In the genomic region with DNA sequence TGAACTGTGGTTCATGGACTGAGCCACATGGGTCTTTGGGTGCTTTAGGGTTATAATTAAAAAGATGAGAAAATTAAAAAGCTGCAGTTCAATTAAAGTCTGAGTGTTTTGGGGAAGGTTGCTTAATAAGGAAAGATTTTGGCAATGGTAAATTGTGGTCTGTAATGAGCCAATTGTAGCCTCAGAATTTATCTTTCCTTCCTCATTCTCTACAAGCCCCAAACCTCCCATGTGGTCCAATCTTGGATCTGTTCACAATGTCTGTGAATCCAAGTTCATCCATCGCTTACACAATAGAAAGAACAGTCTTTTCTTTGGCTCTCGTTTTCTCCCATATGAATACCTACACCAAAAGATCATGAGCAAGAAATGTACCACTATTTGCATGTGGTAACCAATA, we compare ENCODE assay signal across 22 mouse cellular contexts.
DNase-seq lines count a peak whose midpoint lies in the region; ATAC-seq and TF ChIP-seq lines count a peak whose summit lies in the region.
"Had no signal": no experiment of that assay in that cellular context is flagged by ENCODE, and none has a peak within 500 bp of the region (broad histone marks: within the 10 kb centered on the region; RNA-seq: fewer than 3 reads in every experiment).

No protein-coding gene starts in this region.

- ATAC-seq in heart, embryonic 11.5 days (replicated peaks; ENCODE audit: insufficient number of reproducible peaks, low FRiP score, low TSS enrichment), result no peak
- peak; percentile 79 for ATAC-seq in megakaryocyte progenitor cell, adult 5-6 weeks (replicated peaks; ENCODE audit: poor library complexity)
- ATAC-seq: activated CD4-positive, CD25-positive, alpha-beta regulatory T cell, adult 4 months; CD4-positive, CD25-positive, alpha-beta regulatory T cell, adult 4 months; forebrain, embryonic 16.5 days; hindbrain, postnatal 0 days had no signal

- no peak overlapping the region for H3K27ac ChIP-seq in heart, embryonic 11.5 days (ENCODE audit: low read depth, low read length)
- peak overlapping the region; percentile 59; the same call in 1 of the 2 replicates for H3K27ac ChIP-seq in layer of hippocampus, adult 2 months
- H3K27ac ChIP-seq: embryonic facial prominence, embryonic 13.5 days; forebrain, embryonic 12.5 days; heart, embryonic 13.5 days; hindbrain, embryonic 13.5 days; hindbrain, postnatal 0 days had no signal

- no peak overlapping the region for H3K4me3 ChIP-seq in heart, embryonic 11.5 days (ENCODE audit: low read depth, low read length)
- no peak overlapping the region for H3K4me3 ChIP-seq in layer of hippocampus, adult 2 months
- H3K4me3 ChIP-seq: embryonic facial prominence, embryonic 13.5 days; forebrain, embryonic 12.5 days; heart, embryonic 13.5 days; hindbrain, embryonic 13.5 days had no signal

- no peak for TF ChIP-seq CTCF in layer of hippocampus, adult 2 months (conservative IDR thresholded peaks at IDR 0.05)

- 84% methylated on average over 2 of the region's 2 CpGs for WGBS in heart, embryonic 11.5 days (ENCODE audit: insufficient replicate concordance)

- no peaks in the 10 kb centered on the region for H3K36me3 ChIP-seq in heart, embryonic 11.5 days (ENCODE audit: control insufficient read depth, insufficient read depth, low read length)
- H3K36me3 ChIP-seq: embryonic facial prominence, embryonic 13.5 days; forebrain, embryonic 12.5 days; heart, embryonic 13.5 days; hindbrain, embryonic 13.5 days had no signal

- H3K4me2 ChIP-seq in heart, embryonic 11.5 days, result no peak overlapping the region
- H3K4me2 ChIP-seq: embryonic facial prominence, embryonic 13.5 days; forebrain, embryonic 12.5 days; heart, embryonic 13.5 days; hindbrain, embryonic 13.5 days had no signal

- H3K27me3 ChIP-seq in heart, embryonic 11.5 days (ENCODE audit: control insufficient read depth, insufficient read depth, low read length), result no peaks in the 10 kb centered on the region
- H3K27me3 ChIP-seq: embryonic facial prominence, embryonic 13.5 days; forebrain, embryonic 12.5 days; heart, embryonic 13.5 days; hindbrain, embryonic 13.5 days had no signal

- DNase-seq in heart, adult 11 months, result peak; percentile 84
- DNase-seq in layer of hippocampus, adult 2 months (ENCODE audit: low spot score in 2 of 2), result no peak
- no peak for DNase-seq in layer of hippocampus, adult 8-10 months (ENCODE audit: low spot score in 2 of 2)
- no peak for DNase-seq in kidney, postnatal 4 days
- no peak for DNase-seq in thymus, postnatal 0 days (ENCODE audit: low spot score)
- DNase-seq: adrenal gland, adult 2 months; adrenal gland, postnatal 25 days; B cell, adult 2 months; cerebellum, adult 8-10 months; cerebellum, postnatal 36 days; gastrocnemius, postnatal 10 days; kidney, adult 18-20 months had no signal

- no peaks in the 10 kb centered on the region for H3K9me3 ChIP-seq in heart, embryonic 11.5 days (replicated peaks; ENCODE audit: control insufficient read depth, low read length)
- H3K9me3 ChIP-seq: embryonic facial prominence, embryonic 13.5 days; forebrain, embryonic 12.5 days; heart, embryonic 13.5 days; hindbrain, embryonic 13.5 days had no signal

- H3K9ac ChIP-seq in heart, embryonic 11.5 days (ENCODE audit: low read depth, low read length), result no peak overlapping the region
- H3K9ac ChIP-seq: embryonic facial prominence, embryonic 13.5 days; forebrain, embryonic 12.5 days; heart, embryonic 13.5 days; hindbrain, embryonic 13.5 days had no signal

- H3K4me1 ChIP-seq in heart, embryonic 11.5 days (ENCODE audit: control insufficient read depth, insufficient read depth, low read length), result no peaks in the 10 kb centered on the region
- H3K4me1 ChIP-seq: embryonic facial prominence, embryonic 13.5 days; forebrain, embryonic 12.5 days; heart, embryonic 13.5 days; hindbrain, embryonic 13.5 days had no signal
